Mouse (Mus musculus): ENCODE results near the gene Gm36028.

The Gm36028 gene

DNA sequence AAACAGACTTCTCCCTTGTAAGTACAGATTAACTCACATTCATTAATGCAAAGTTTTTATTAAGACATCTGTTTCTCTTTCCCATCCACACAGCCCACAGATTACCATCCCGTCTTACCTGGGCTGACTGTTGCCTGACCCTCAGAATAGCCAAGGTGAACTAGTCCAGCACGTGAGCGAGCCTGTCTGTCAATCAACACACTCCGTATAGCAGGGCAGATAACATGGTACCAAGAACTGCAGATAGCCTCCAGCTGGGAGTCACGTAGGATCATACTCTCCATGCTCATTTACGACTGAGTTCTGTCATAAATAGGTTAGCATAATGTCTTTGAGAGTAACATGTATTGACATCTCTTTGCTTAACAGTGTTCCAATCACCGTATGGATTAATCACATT, at the start of gene Gm36028:
Gene Gm36028 (minus strand): TSS at position 118 of the 400 bp plus-strand sequence.
- no peak for DNase-seq

DNA sequence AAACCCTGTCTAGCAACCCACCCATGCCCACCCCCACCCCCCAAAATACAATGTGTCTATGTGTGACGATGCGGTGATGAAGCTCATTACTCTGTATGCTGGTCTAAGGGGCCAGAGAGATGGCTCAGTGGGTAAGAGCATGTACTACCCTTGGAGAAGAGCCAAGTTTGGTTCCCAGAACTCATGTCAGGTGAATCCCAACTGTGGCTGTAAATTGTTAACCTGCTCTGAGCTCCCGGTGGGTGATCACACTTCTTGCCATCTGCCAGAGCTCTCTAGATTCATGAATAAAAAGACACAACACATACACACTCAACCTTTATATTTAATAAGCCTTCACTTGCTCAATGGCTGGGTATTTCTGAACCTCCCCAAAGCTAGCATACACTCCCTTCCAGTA, 45.5 kb upstream of the Gm36028 start:
- DNase-seq: no peak

DNA sequence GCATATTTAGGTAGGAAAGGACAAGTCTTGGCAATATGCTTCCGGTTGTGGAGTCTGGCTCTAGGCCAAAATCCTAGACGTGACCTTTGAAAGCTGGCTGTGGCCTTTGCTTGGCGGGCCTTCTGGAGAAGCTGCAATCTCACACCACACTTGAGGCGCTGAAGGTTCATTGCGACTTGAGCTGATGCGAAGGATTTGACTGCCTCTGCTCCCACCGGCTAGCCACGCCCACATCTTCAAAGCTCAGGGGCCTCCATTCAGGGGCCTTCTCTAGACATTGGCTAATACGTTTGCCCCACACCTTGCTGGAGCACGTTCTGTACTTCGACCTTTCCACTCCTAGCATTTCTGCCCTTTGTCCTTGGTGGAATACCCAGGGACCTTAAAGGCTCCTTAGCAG, 40.4 kb upstream of the Gm36028 start:
- DNase-seq: no peak

DNA sequence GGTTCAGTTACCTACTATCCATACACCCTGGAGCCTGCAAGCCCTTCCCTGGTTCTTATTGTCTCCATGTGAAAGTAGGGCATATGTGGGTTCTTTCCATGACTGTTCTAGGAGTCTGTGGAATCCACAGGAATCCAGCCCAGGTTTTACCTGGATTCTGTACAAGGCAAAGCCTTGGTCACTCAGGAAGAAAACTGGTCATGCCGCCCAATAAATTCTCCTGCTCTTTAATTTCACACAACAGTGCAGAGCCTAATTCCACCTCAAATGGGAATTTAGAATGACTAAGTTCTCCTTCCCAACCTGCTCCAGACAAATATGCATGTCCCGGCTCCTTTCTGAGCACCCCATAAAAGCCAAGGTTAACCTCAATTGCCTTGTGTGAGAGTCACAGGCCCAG, 38.4 kb upstream of the Gm36028 start:
- no peak for DNase-seq

DNA sequence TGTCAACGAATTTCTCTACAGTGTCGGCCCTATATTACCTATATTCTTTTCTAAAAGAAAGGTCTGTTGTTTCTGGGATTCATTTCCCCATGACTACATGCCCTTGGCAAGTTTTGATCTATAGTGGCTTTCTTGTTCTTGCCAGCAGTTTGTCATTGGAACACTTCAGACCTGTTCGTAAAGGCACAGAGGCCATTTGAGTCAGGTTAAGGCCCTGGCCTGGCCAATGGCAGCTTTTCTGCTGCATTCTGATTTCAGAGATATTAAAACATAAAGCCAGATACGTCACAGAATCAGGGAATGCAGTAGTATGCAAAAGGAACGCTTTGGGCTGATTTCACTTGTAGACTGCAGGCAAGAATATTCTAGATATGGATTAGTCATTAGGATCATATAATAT, 37.8 kb upstream of the Gm36028 start:
- DNase-seq: no peak

DNA sequence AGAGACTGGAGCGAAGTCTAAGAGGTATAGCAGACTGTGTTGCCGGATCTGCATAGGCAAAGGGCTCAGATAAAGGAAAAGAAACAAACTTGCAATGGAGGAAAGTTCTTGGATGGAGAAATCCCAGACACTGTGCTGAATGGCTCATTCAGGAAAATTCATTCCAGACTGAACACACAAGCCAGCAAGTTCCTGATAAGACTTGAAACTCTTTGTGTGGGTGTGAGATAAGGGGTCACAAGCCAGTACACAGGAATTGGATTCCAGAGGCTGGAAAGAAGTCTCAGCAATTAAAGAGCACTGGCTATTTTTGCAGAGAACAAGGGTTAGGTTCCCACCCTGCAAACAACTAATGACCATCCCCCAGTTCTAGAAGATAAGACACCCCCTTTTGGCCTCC, 33.0 kb upstream of the Gm36028 start:
- DNase-seq: no peak

DNA sequence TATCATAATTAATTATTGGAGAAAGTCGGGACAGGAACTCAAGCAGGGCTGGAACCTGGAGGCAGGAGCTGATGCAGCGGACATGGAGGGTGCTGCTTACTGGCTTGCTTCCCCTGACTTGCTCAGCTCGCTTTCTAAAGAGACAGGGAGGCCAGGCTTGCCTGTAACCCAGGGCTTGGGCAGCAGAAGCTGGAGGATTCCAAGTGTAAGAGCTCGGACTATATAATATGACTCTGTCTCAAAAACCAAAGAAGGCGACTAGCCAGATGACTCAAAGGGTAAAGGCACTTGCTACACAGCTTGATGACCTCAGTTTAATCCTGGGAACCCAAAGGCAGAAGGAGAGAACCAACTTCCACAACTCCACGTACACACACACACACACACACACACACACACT, 32.4 kb upstream of the Gm36028 start:
- no peak for DNase-seq

DNA sequence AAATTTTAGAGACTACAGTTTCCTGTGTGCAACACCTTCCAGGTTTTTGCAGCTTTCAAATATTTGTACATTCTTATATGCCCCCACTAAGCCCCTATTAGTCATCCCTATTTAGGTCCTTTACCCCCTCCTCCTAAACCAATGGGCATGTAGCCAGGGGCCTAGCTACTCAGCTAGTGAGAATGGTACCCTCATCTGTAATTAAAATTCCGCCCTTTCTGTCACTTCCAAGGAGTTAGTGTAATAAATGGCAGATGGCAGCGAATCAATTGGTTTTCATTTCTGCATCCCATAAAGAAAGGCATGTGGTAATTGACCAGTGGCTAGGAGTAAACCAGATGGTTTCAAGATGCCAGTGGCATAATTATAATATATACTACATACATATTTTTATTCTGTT, 31.7 kb upstream of the Gm36028 start:
- no peak for DNase-seq

DNA sequence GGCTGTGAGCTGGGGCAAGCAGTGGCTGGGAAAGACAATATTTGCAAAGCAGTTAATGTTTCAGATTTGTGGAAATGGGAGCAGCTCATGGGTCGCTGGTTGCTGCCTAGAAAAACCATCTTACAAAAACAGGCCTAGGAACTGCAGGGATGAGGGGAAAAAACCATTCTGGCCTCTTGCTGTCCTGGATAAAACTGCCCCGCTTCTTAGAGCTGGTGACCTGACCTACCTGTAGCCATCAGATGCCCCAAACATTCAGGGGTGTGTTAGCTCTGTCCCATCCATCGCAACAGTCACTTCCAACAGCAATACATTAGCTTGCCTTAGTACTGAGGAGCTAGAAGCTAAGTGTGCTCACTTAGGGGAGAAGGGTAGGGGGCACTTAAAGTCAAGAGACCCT, 28.0 kb upstream of the Gm36028 start:
- DNase-seq: no peak

DNA sequence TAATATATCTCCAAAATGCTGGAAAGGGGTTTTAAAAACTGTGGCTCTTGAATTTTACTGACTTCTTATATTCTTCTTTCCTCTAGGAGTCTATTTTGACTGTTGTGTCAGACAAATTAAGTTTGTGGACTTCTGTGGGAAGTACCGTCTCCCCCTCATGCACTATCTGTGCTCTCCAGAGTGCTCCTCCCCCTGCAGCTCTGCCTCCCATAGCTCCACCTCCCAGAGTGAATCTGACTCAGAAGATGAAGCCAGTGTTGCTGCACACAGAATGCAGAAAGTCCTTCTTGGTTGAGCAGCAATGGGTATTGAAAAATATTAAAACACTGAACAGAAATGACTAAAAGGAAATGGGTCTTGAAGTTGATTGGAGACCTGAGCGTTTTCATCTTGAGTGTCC, 20.2 kb upstream of the Gm36028 start:
- DNase-seq: no peak

DNA sequence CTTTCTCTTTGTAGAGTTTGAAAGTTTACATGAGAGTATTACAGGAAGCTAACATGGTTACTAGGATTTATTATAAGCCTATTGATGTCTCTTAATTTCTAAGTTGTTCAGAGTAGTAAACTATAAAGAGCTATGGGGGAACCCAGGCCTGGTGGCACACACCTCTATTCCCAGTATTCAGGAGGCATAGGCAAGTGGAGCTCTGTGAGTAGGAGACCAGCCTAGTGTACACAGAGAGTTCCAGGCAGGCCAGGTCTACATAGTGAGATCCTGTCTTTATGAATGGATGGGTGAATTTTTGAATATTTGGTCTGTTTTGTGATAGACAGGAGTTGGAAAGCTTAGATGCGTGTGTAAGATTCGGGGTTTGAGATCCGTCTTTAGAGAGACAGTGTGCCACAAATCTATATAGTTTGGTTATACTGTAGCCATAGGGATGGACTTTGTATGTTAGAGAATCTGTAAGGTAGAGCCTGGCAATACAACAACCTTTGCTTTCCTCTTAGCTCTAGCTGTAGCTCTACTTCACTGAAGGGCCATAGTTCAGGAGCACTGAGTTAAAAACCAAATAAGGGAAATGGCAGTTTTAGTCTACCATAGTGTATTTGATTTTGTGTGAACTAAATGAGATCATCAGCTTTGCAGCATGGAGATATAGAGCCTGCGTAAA, 18.9 kb upstream of the Gm36028 start:
- no peak for DNase-seq

DNA sequence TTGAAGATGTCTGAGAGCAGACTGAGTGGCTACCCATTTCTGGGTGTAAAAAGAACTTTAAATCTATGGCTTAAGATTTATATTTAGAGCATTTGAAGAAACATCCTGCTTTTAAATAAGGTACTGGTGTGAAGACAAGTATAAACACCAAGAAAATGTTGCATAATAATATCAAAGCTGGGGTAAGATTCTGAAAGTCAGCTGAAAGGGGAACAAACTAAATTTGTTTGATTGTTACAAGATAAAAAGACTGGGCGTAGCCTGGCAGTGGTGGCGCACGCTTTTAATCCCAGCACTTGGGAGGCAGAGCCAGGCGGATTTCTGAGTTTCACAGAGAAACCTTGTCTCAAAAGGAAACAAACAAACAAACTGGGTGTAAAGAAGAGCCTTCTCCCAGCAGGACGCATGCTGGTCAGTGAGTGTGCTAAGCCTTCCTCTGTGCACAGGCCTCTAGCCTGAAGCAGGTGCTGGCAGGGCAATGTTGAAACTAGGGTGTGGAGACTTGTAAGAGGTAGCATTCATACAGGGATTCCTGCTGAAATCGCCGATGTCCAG, 18.1 kb upstream of the Gm36028 start:
- DNase-seq: no peak

DNA sequence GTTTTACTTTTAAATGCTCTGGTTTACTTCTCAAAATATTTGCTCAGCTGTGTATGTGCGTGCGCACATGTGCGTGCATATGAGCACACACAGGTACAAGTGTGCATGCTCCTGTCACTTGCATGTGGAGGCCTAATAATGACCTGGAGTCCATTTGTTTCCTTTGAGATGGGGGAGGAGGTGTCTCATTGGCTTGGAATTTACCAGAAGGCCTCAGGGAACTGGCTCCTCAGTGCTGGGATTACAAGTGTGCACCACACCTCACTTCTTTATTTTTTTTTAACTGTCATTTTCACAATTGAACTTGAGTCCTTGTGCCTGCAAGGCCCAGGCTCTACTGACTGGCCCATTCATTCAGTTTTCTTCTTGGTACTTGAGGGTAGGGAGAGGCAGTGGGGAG, 16.5 kb upstream of the Gm36028 start:
- DNase-seq: no peak

DNA sequence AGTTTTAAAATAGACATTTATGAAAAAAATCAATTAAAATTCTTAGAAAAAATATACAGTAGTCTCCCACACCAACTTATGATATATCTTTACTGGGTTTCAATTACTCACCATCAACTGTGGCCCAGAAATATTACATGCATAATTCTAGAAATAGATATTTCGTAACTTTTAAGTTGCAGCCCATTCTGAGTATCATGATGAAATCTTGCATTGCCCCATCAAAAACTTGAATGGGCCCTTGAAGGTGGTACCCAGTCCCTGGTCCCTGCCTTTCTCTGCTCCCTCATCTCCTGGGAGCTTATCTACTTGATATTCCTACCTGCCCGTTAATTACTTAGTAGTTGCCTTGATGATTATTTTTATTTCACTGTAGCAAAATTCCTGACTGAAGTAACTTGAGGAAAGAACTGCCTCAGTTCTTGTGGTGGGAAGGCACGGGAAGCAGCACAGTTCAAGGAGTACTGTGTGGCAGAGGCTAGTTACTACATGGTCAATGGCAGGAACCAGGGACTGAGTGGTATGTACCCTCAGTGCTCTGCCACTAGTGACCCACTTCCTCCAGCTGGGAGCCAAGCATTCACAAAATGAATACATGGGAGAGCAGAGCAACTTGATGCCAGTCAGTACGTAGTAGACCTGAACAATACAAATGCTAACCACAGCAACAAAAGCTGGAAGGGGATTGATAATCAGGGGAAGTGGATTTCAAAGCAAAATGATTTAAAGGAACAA, 13.7 kb upstream of the Gm36028 start:
- DNase-seq: no peak

DNA sequence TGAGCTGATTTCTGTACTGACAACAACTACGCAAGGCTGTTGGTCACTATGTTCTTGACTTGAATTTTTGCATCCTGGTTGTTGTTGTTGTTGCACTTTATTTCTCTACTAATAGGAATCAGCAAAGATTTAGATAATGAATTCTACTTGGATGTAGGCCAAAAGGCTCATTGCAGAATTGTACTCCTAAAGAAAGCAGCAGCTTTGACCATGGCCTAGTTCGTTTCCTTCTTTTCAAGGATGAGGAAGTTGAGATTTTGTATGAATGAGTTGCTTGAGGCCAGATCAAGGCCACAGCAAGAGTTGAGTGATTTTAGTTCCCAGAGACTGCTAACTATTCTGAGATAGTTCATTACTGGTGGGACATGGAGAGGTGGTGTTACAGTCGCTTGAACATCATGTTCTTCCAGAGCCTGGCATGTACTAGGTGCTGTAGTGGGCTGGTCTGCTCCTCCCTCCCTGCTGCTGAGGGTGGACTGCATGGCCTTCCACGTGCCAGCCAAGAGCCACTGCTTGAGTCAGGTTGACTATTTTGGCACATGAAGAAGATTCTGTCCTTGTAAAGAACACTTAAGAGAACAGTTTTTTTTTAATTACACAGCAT, 10.3 kb upstream of the Gm36028 start:
- DNase-seq: no peak

DNA sequence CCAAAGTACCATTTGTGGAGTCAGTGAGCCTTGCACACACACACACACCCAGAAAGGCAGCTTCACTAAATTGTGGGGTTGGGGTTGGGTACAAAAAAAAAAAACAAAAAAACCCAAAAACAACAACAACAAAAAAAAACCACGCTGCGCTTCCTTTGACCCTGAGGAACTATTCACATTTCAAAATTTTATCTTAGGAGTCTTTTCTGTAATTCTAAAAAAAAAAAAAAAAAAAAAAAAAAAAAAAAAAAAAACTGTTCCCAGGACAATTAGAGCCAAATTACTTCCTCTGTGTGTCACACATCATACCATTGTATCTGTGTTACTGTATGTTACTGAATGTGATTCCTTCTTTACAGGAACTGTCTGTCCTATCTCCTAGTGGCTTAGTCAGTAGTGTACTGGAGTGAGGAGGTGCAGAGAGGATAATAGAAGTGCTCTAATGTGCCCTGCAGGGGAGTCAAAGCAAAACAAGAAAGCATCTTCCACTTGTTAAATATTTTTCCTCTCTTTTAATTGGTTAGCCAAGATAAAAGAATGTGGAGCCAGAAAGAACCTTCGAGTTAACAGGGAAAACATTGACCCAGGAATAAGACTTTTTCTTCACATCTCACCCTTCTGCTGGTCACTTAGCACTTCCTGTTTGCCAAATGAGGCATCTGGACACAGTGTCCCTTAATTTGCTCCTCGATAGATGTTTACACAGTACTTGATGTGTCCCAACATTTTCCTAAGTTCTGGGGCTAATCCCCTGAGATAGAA, 8.7 kb upstream of the Gm36028 start:
- no peak for DNase-seq

DNA sequence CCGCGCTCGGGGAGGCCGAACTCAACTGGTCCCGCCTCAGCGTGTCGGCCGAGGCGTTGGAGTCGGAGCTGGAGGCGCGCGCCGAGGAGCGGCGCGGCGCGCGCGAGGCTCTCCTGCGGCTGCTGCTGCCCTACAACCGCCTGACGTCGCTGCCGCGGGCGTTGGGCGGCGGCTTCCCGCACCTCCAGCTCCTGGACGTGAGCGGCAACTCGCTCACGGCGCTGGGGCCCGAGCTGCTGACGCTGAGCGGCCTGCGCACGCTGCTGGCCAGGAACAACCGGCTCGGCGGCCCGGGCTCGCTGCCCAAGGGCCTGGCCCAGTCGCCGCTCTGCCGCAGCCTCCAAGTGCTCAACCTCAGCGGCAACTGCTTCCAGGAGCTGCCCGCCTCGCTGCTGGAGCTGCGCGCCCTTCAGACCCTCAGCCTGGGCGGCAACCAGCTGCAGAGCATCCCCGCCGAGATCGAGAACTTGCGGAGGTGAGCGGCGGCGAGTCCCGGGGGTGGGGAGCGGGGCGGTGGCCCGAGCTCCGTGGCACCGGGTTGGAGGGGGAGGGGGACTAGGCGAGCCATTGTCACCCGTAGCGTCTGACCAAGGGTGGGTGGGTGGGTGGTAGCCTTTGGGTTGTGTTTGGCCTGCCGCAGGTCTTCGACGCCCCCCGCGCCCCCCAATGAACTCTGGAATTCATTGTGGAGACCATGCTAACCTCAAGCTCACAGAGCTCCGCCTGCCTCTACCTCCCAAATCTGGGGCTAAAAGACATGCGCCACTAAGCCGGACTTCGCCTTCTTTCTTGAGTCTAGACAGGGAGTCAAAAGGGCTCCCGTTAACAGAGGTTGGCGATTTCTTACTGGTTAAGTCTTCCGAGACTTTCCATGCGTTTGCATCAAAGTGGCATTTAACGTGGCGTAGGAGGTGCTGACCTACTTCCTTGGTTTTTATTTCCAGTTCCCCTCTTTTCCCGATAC, 7.8 kb upstream of the Gm36028 start:
- peak; percentile 39 for DNase-seq

DNA sequence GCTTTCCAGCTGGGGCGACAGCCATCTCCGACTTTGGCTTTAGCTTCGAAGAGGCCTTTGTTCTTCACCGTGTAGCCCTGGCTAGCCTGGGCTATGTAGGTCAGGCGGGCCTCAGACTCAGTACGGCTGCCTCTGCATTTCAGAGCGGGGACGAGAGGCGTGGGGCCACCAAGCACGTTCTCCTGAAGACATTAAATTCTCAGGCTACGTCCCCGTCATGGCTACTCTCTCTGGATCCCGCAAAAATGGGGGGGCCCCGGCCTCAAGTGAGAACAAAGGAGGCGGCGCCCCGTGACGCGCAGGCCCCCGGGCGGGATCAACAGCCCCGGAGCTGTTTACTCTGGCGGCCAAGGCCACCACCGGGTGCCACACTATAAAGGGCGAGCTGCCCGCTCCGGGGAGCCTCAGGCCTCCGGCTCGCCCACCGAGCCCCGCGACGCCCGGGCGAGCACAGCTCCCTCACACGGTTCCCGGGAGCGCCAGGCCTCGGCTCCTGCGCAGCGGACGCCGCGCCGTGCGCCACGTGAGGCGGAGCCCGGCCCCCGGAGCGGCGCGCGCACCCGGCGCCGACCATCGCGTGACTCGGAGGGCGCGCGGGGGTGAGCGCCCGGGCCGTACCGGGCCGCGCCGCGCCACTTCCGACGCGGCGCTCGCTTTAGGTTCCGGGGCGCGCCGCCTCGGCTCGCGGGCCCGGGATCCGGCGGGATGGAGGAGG, 7.0 kb upstream of the Gm36028 start, which contains the start of gene Lrrc58:
Gene Lrrc58 (plus strand): TSS at position 599 of the 715 bp plus-strand sequence.
- peak; percentile 85 for DNase-seq

DNA sequence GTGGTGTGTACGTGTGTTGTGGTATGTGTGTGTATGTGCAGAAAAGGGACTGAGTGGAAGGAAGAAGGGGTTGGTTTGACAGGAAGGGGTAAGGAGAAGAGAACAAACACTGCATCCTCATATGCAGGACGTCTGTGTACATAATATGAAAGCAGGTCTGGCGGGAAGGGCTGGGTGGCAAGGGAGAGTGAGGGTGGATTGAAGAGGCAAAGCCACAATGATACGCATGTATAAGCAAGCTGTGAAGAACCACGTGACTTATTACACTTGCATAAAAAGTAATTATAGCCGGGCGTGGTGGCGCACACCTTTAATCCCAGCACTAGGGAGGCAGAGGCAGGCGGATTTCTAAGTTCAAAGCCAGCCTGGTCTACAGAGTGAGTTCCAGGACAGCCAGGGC, 4.9 kb upstream of the Gm36028 start:
- no peak for DNase-seq

DNA sequence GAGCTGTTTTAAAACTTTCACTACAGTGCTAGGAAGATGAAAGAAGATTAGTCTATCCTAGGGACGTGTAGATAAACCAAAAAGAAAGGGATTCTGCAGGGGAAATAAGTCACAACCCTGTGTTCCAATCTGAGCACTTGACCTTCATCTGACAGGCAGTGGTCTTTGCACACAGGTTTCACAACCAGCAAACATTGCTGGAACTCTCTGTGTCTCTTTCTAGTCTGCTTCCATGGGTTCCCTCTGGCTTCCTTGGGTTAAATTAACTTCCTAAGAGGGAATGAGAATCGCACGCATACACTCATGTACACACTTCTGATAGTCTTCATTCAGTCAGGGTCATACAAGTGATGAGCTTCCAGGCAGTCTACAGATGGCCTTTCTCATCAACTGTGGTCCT, 2.9 kb upstream of the Gm36028 start:
- DNase-seq: no peak

DNA sequence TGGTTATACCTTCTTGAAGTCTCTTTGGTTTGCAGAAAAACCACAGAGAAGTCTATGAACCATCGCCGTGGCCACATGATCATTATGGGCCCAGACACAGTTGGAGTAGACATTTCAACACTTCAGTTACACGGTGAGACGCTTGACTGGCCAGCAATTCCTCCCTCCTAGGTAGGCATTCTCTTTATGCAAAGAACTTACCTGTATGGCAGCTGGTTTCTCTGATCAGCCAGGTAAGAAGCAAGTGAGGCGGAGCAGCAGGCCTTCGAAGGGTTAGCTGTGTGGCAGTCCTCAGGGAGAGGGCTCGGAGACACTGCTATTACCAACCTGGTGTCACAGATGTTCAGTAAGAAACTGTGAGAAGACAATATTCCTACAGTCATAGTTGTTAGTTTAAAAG, 733 bp downstream of the Gm36028 start:
- no peak for DNase-seq

Measured in right cerebral cortex, postnatal 4 days (tissue).